Mouse (Mus musculus) heart, embryonic 11.5 days (tissue): ENCODE data around the gene Rps12-ps3. TPM values are rescaled to one million over a fixed set of nuclear protein-coding genes. Genes with fewer than 3 reads are reported as not detected.

Experiments
- polyA plus RNA-seq: library from polyadenylated mRNA; unstranded; fragments of >200 nt; fragmentation: Nextera tagmentation; extraction: Ambion mirVana; gene quantifications from 2 replicates; pipeline ENCODE4 v1.2.1, GENCODE M21; 2014

Gene Rps12-ps3
- polyA plus RNA-seq, 1 experiment from 2014 or later: 35.1 TPM

Other genes starting within 250 kb of the Rps12-ps3 start
- gene Shtn1, start 246.2 kb upstream of the Rps12-ps3 start, polyA plus RNA-seq: 0.76 and 1.0 TPM in 2 replicates
- not detected in 2 replicates for gene Vax1, start 152.2 kb upstream of the Rps12-ps3 start, polyA plus RNA-seq
- not detected in 2 replicates for gene Kcnk18, start 103.1 kb upstream of the Rps12-ps3 start, polyA plus RNA-seq
- gene Slc18a2, start 61.4 kb upstream of the Rps12-ps3 start, polyA plus RNA-seq: 9.2 and 10.3 TPM in 2 replicates
- gene Pdzd8, start 23.5 kb downstream of the Rps12-ps3 start, polyA plus RNA-seq: 10.5 and 12.1 TPM in 2 replicates
- gene Emx2, start 136.1 kb downstream of the Rps12-ps3 start, polyA plus RNA-seq: 0.19 and 0.44 TPM in 2 replicates